Mouse (Mus musculus): ENCODE measurements at regions not wholly inside any gene's neighbourhood (a gene's known extent, or its start where the extent isn't known, plus 50 kb on each side); places are given as distances from the start of the nearest gene placed in this dataset.

DNA sequence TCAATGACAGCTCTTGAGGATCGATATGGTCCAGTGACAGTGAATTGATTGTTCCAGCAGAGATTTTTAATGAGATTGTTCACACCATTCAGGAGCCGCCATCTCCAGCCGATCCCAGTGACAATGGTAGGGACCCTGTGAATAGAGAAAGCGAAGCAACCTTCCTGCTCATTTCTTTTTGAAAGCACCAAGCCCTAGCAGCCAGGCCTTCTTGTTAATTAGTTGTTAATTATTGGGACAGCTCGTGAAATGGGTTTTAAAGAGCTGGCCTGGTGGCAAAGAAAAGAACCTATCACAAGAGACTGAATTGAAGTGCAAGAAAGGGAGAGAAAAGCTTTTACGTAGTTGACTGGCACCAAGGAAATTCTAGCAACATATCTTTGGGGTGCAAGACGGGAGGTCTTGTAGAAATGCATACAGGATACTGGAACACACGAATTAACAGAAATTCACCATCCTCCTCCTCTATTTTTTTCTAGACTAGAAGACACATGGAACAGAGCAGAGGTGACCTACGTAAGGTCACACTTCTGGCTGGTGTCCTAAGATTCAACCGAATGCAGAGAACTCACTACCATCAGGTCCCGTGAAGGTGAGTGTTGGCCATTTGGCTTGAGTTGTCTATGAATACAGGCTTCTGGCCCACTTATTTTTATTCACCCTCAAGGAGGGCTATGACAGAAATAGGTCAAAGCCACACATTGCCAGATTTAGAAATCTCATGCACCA lies 320.7 kb downstream of the Tbc1d1 start:
- Histone ChIP-seq H3K9ac (ENCODE audit: low read length) (no peak overlapping the region), H3K4me1 (ENCODE audit: control insufficient read depth in 2 of 2, insufficient read depth in 2 of 2, low read length in 2 of 2) (no peaks in the 10 kb centered on the region), H3K27ac (replicated peaks in 1 of 2; ENCODE audit: control insufficient read depth in 1 of 2, insufficient read depth in 1 of 2, low read depth in 2 of 2, low read length in 2 of 2) (no peak overlapping the region), H3K4me2 (ENCODE audit: low read length) (no peak overlapping the region), H3K36me3 (ENCODE audit: control insufficient read depth, insufficient read depth, low read length) (no peaks in the 10 kb centered on the region), H3K27me3 (ENCODE audit: control insufficient read depth, insufficient read depth, low read length) (no peaks in the 10 kb centered on the region), H3K4me3 (ENCODE audit: control insufficient read depth in 1 of 2, insufficient read depth in 1 of 2, low read depth in 1 of 2, low read length in 2 of 2) (no peak overlapping the region), H3K9me3 (ENCODE audit: control insufficient read depth, low read length) (no peaks in the 10 kb centered on the region)
- no peak for ATAC-seq (ENCODE audit: insufficient number of reproducible peaks, insufficient read depth, low FRiP score, low read depth)
- WGBS = 69% methylated on average over 11 of the region's 11 CpGs

- 88% methylated on average over 13 of the region's 13 CpGs for WGBS
- ATAC-seq (ENCODE audit: insufficient number of reproducible peaks, insufficient read depth, low FRiP score, low read depth) = no peak
- no peak overlapping the region for H3K27ac ChIP-seq (replicated peaks in 1 of 2; ENCODE audit: control insufficient read depth in 1 of 2, insufficient read depth in 1 of 2, low read depth in 2 of 2, low read length in 2 of 2)
- H3K36me3 ChIP-seq (ENCODE audit: control insufficient read depth, insufficient read depth, low read length) = no peaks in the 10 kb centered on the region
- H3K4me3 ChIP-seq (ENCODE audit: control insufficient read depth in 1 of 2, insufficient read depth in 1 of 2, low read depth in 1 of 2, low read length in 2 of 2) = no peak overlapping the region
- no peaks in the 10 kb centered on the region for H3K27me3 ChIP-seq (ENCODE audit: control insufficient read depth, insufficient read depth, low read length)
- no peak overlapping the region for H3K4me2 ChIP-seq (ENCODE audit: low read length)
- no peaks in the 10 kb centered on the region for H3K4me1 ChIP-seq (ENCODE audit: control insufficient read depth in 2 of 2, insufficient read depth in 2 of 2, low read length in 2 of 2)
- H3K9me3 ChIP-seq (ENCODE audit: control insufficient read depth, low read length) = no peaks in the 10 kb centered on the region
- no peak overlapping the region for H3K9ac ChIP-seq (ENCODE audit: low read length)
Measured at GRCm38 (mm10) chr5:64478143-64478542, 322.0 kb downstream of the Tbc1d1 start.

GRCm38 (mm10) chr5:64478599-64479214 lies 322.6 kb downstream of the Tbc1d1 start:
- Histone ChIP-seq H3K9me3 (ENCODE audit: control insufficient read depth, low read length) (no peaks in the 10 kb centered on the region), H3K4me1 (ENCODE audit: control insufficient read depth in 2 of 2, insufficient read depth in 2 of 2, low read length in 2 of 2) (no peaks in the 10 kb centered on the region), H3K36me3 (ENCODE audit: control insufficient read depth, insufficient read depth, low read length) (no peaks in the 10 kb centered on the region), H3K27me3 (ENCODE audit: control insufficient read depth, insufficient read depth, low read length) (no peaks in the 10 kb centered on the region), H3K27ac (replicated peaks in 1 of 2; ENCODE audit: control insufficient read depth in 1 of 2, insufficient read depth in 1 of 2, low read depth in 2 of 2, low read length in 2 of 2) (no peak overlapping the region), H3K4me3 (ENCODE audit: control insufficient read depth in 1 of 2, insufficient read depth in 1 of 2, low read depth in 1 of 2, low read length in 2 of 2) (no peak overlapping the region), H3K4me2 (ENCODE audit: low read length) (no peak overlapping the region), H3K9ac (ENCODE audit: low read length) (no peak overlapping the region)
- no peak for ATAC-seq (ENCODE audit: insufficient number of reproducible peaks, insufficient read depth, low FRiP score, low read depth)
- 73% methylated on average over 10 of the region's 10 CpGs for WGBS

DNA sequence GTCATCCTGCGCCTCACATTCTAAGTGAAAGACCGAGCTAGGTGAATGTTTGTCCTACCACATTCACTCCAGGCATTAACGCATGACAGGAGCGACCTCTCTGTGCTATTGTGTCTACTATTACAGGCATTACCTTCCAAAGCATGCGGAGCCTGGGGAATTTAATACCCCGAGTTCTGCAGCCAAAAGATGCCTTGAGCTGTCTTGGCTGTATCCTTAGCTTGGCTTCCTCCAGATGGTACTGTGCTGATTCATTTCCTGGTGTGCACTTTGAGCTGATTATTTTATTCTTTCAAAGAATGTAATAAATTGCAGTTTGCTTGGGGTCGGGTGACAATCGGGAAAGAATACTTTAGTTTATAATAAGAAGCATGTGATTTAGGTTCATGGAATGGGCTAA lies 323.2 kb downstream of the Tbc1d1 start:
- 77% methylated on average over 8 of the region's 8 CpGs for WGBS
- no peak for ATAC-seq (ENCODE audit: insufficient number of reproducible peaks, insufficient read depth, low FRiP score, low read depth)
- Histone ChIP-seq H3K9me3 (ENCODE audit: control insufficient read depth, low read length) (no peaks in the 10 kb centered on the region), H3K27me3 (ENCODE audit: control insufficient read depth, insufficient read depth, low read length) (no peaks in the 10 kb centered on the region), H3K27ac (replicated peaks in 1 of 2; ENCODE audit: control insufficient read depth in 1 of 2, insufficient read depth in 1 of 2, low read depth in 2 of 2, low read length in 2 of 2) (no peak overlapping the region), H3K4me1 (ENCODE audit: control insufficient read depth in 2 of 2, insufficient read depth in 2 of 2, low read length in 2 of 2) (no peaks in the 10 kb centered on the region), H3K4me3 (ENCODE audit: control insufficient read depth in 1 of 2, insufficient read depth in 1 of 2, low read depth in 1 of 2, low read length in 2 of 2) (no peak overlapping the region), H3K9ac (ENCODE audit: low read length) (no peak overlapping the region), H3K4me2 (ENCODE audit: low read length) (no peak overlapping the region), H3K36me3 (ENCODE audit: control insufficient read depth, insufficient read depth, low read length) (no peaks in the 10 kb centered on the region)

GRCm38 (mm10) chr5:64485043-64485442 lies 318.1 kb upstream of the Klf3 start:
- H3K27ac ChIP-seq (replicated peaks in 1 of 2; ENCODE audit: control insufficient read depth in 1 of 2, insufficient read depth in 1 of 2, low read depth in 2 of 2, low read length in 2 of 2) = no peak overlapping the region
- no peak overlapping the region for H3K4me2 ChIP-seq (ENCODE audit: low read length)
- no peaks in the 10 kb centered on the region for H3K27me3 ChIP-seq (ENCODE audit: control insufficient read depth, insufficient read depth, low read length)
- no peaks in the 10 kb centered on the region for H3K9me3 ChIP-seq (ENCODE audit: control insufficient read depth, low read length)
- no peak overlapping the region for H3K4me3 ChIP-seq (ENCODE audit: control insufficient read depth in 1 of 2, insufficient read depth in 1 of 2, low read depth in 1 of 2, low read length in 2 of 2)
- no peak overlapping the region for H3K9ac ChIP-seq (ENCODE audit: low read length)
- 77% methylated on average over 3 of the region's 3 CpGs for WGBS
- ATAC-seq (ENCODE audit: insufficient number of reproducible peaks, insufficient read depth, low FRiP score, low read depth) = no peak
- no peaks in the 10 kb centered on the region for H3K36me3 ChIP-seq (ENCODE audit: control insufficient read depth, insufficient read depth, low read length)
- peaks cover 0 to 5% of the 10 kb centered on the region in 2 experiments; a peak in 3 of 4 replicates for H3K4me1 ChIP-seq (ENCODE audit: control insufficient read depth in 2 of 2, insufficient read depth in 2 of 2, low read length in 2 of 2)

- H3K4me1 ChIP-seq (ENCODE audit: control insufficient read depth in 2 of 2, insufficient read depth in 2 of 2, low read length in 2 of 2) = peaks cover 0 to 5% of the 10 kb centered on the region in 2 experiments; a peak in 3 of 4 replicates
- WGBS = 89% methylated on average over 6 of the region's 6 CpGs
- H3K27me3 ChIP-seq (ENCODE audit: control insufficient read depth, insufficient read depth, low read length) = no peaks in the 10 kb centered on the region
- H3K4me3 ChIP-seq (ENCODE audit: control insufficient read depth in 1 of 2, insufficient read depth in 1 of 2, low read depth in 1 of 2, low read length in 2 of 2) = no peak overlapping the region
- H3K4me2 ChIP-seq (ENCODE audit: low read length) = no peak overlapping the region
- ATAC-seq (ENCODE audit: insufficient number of reproducible peaks, insufficient read depth, low FRiP score, low read depth) = no peak
- no peaks in the 10 kb centered on the region for H3K9me3 ChIP-seq (ENCODE audit: control insufficient read depth, low read length)
- no peaks in the 10 kb centered on the region for H3K36me3 ChIP-seq (ENCODE audit: control insufficient read depth, insufficient read depth, low read length)
- no peak overlapping the region for H3K9ac ChIP-seq (ENCODE audit: low read length)
- H3K27ac ChIP-seq (replicated peaks in 1 of 2; ENCODE audit: control insufficient read depth in 1 of 2, insufficient read depth in 1 of 2, low read depth in 2 of 2, low read length in 2 of 2) = no peak overlapping the region
Measured at GRCm38 (mm10) chr5:64485856-64486255, 317.3 kb upstream of the Klf3 start.

- no peak overlapping the region for H3K4me2 ChIP-seq (ENCODE audit: low read length)
- no peak overlapping the region for H3K4me3 ChIP-seq (ENCODE audit: control insufficient read depth in 1 of 2, insufficient read depth in 1 of 2, low read depth in 1 of 2, low read length in 2 of 2)
- H3K36me3 ChIP-seq (ENCODE audit: control insufficient read depth, insufficient read depth, low read length) = no peaks in the 10 kb centered on the region
- H3K9me3 ChIP-seq (ENCODE audit: control insufficient read depth, low read length) = no peaks in the 10 kb centered on the region
- H3K9ac ChIP-seq (ENCODE audit: low read length) = no peak overlapping the region
- 81% methylated on average over 1 of the region's 1 CpGs for WGBS
- H3K4me1 ChIP-seq (ENCODE audit: control insufficient read depth in 2 of 2, insufficient read depth in 2 of 2, low read length in 2 of 2) = peaks cover 0 to 5% of the 10 kb centered on the region in 2 experiments; a peak in 3 of 4 replicates
- no peaks in the 10 kb centered on the region for H3K27me3 ChIP-seq (ENCODE audit: control insufficient read depth, insufficient read depth, low read length)
- H3K27ac ChIP-seq (replicated peaks in 1 of 2; ENCODE audit: control insufficient read depth in 1 of 2, insufficient read depth in 1 of 2, low read depth in 2 of 2, low read length in 2 of 2) = no peak overlapping the region
- ATAC-seq (ENCODE audit: insufficient number of reproducible peaks, insufficient read depth, low FRiP score, low read depth) = no peak
Measured at GRCm38 (mm10) chr5:64486761-64487160, 316.4 kb upstream of the Klf3 start.
